Mouse (Mus musculus): ENCODE data around the gene Kcne4. TPM values are rescaled to one million over a fixed set of nuclear protein-coding genes. Genes with fewer than 3 reads are reported as not detected.

Gene Kcne4
- polyA plus RNA-seq, 1 experiment from 2014 or later, result 4.6 TPM

DNA sequence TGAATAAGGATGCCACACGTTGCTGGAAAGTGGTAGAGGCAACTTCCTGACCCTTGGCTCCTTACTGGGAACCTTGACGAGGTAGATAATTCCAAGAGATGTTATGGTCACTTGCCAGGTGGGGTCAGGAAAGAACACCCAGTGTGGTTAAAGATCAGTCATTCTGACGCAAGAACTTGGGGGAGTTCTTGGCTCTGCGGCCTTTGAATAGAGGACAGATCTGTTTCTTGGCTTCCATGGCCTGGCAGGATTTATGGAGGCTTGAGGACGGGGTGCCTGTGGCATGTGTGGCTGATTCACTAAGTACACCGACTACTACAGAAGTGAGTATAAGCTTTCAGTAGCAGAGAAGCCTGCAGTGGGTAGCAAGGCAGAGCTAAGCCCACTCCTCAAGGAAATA is 47.8 kb downstream of the Kcne4 start:
- H3K9me3 ChIP-seq (ENCODE audit: control insufficient read depth, low read length), result no peaks in the 10 kb centered on the region
- no peak overlapping the region for H3K4me3 ChIP-seq (ENCODE audit: low read depth, low read length)
- H3K36me3 ChIP-seq (ENCODE audit: control insufficient read depth, insufficient read depth, low read length), result no peaks in the 10 kb centered on the region
- H3K9ac ChIP-seq (ENCODE audit: low read length), result no peak overlapping the region
- H3K4me1 ChIP-seq (replicated peaks; ENCODE audit: control insufficient read depth, insufficient read depth, low read length), result peaks cover 5% of the 10 kb centered on the region; the same call in 1 of the 2 replicates
- WGBS, result 48% methylated on average over 6 of the region's 6 CpGs
- H3K27me3 ChIP-seq (replicated peaks; ENCODE audit: control insufficient read depth, insufficient read depth, low read length), result no peaks in the 10 kb centered on the region
- no peak for DNase-seq (ENCODE audit: low spot score)
- ATAC-seq (replicated peaks; ENCODE audit: low FRiP score, low TSS enrichment, low read depth), result no peak
- no peak overlapping the region for H3K4me2 ChIP-seq (ENCODE audit: low read length)
- no peak overlapping the region for H3K27ac ChIP-seq (ENCODE audit: low read depth)

DNA sequence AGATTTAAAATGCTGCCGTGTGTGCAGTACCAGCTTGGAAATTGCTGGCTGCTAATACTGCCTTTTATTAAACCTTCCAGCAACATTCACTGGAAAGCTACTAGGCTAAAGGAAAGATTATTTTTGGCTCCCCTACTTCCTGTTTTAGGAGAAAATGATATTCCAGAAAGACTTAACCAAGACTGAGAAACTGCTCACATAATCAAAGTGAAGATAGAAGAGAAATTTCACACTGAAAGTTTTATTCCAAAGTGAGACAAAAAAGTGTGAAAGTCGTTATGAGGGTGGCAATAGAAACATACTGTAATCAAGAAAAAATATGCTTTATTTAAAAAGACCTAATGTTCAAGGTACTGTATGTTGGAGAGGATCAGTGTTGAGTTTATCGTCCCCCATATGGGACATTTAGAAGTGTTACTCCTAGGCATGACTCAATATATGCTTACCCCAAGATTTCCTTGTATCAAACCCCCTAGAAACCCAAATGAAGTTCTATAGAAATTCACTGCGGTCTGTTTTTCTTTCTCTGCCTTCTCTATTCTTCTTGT is 48.3 kb downstream of the Kcne4 start:
- Histone ChIP-seq H3K27me3 (replicated peaks; ENCODE audit: control insufficient read depth, insufficient read depth, low read length) (no peaks in the 10 kb centered on the region), H3K4me1 (replicated peaks; ENCODE audit: control insufficient read depth, insufficient read depth, low read length) (peaks cover 5% of the 10 kb centered on the region; the same call in 1 of the 2 replicates), H3K36me3 (ENCODE audit: control insufficient read depth, insufficient read depth, low read length) (no peaks in the 10 kb centered on the region), H3K4me3 (ENCODE audit: low read depth, low read length) (no peak overlapping the region), H3K9me3 (ENCODE audit: control insufficient read depth, low read length) (no peaks in the 10 kb centered on the region), H3K4me2 (ENCODE audit: low read length) (no peak overlapping the region), H3K9ac (ENCODE audit: low read length) (no peak overlapping the region), H3K27ac (ENCODE audit: low read depth) (no peak overlapping the region)
- WGBS, result 76% methylated on average over 4 of the region's 4 CpGs
- ATAC-seq (replicated peaks; ENCODE audit: low FRiP score, low TSS enrichment, low read depth) (no peak), DNase-seq (ENCODE audit: low spot score) (no peak)

DNA sequence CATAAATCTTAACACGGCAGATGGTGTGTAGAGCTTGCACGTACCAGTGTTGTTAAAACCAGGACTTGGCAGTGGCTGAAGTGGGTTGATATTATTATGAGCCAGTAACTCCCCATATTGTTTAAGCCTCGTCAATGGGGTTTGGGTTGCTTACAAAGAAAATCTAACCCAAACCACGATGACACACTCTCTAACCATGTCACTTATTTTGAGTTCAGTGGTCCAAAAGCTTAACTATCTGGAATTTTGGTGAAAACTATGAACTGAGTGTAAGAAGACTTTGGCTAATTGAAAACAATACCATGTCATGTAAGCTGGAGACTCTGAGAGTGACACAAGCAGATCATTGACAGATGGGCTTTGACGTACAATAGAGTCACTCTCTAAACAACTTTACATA is 49.4 kb downstream of the Kcne4 start:
- no peak overlapping the region for H3K4me3 ChIP-seq (ENCODE audit: low read depth, low read length)
- peaks cover 5% of the 10 kb centered on the region; the same call in 1 of the 2 replicates for H3K4me1 ChIP-seq (replicated peaks; ENCODE audit: control insufficient read depth, insufficient read depth, low read length)
- DNase-seq (ENCODE audit: low spot score) (no peak), ATAC-seq (replicated peaks; ENCODE audit: low FRiP score, low TSS enrichment, low read depth) (no peak)
- H3K9me3 ChIP-seq (ENCODE audit: control insufficient read depth, low read length), result no peaks in the 10 kb centered on the region
- H3K27me3 ChIP-seq (replicated peaks; ENCODE audit: control insufficient read depth, insufficient read depth, low read length), result no peaks in the 10 kb centered on the region
- no peaks in the 10 kb centered on the region for H3K36me3 ChIP-seq (ENCODE audit: control insufficient read depth, insufficient read depth, low read length)
- 82% methylated on average over 5 of the region's 5 CpGs for WGBS
- H3K4me2 ChIP-seq (ENCODE audit: low read length), result no peak overlapping the region
- no peak overlapping the region for H3K27ac ChIP-seq (ENCODE audit: low read depth)
- H3K9ac ChIP-seq (ENCODE audit: low read length), result no peak overlapping the region

DNA sequence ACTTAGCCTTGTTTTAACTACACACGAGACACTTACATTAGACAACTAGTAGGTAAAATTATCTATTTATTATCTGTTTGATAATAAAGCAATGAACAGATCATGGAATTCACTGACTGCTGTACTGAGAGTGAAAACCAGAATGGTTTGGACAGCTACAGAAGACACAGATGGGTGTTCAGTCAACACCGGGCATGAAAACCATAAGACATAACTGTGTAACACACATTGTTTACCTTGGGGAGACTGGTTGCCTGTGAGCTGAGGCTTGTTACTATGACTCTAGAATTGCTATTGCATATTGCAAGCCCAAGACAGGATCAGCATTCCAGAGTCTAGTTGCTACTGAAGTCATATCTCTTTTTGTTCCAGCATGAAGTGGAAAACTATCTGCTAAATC is 49.9 kb downstream of the Kcne4 start:
- no peak overlapping the region for H3K4me3 ChIP-seq (ENCODE audit: low read depth, low read length)
- no peak overlapping the region for H3K27ac ChIP-seq (ENCODE audit: low read depth)

More for the DNA sequence above, 49.9 kb downstream of the Kcne4 start:
- peaks cover 5% of the 10 kb centered on the region; the same call in 1 of the 2 replicates for H3K4me1 ChIP-seq (replicated peaks; ENCODE audit: control insufficient read depth, insufficient read depth, low read length)
- WGBS, result 80% methylated on average over 2 of the region's 2 CpGs
- H3K9me3 ChIP-seq (ENCODE audit: control insufficient read depth, low read length), result no peaks in the 10 kb centered on the region
- no peaks in the 10 kb centered on the region for H3K36me3 ChIP-seq (ENCODE audit: control insufficient read depth, insufficient read depth, low read length)
- no peak for ATAC-seq (replicated peaks; ENCODE audit: low FRiP score, low TSS enrichment, low read depth)
- no peaks in the 10 kb centered on the region for H3K27me3 ChIP-seq (replicated peaks; ENCODE audit: control insufficient read depth, insufficient read depth, low read length)
- no peak overlapping the region for H3K9ac ChIP-seq (ENCODE audit: low read length)
- no peak overlapping the region for H3K4me2 ChIP-seq (ENCODE audit: low read length)
- no peak for DNase-seq (ENCODE audit: low spot score)

Other genes starting within 250 kb of the Kcne4 start
- 87.5 and 96.7 TPM in 2 replicates for gene Acsl3, start 158.9 kb upstream of the Kcne4 start, polyA plus RNA-seq (2014; fragmentation: Nextera tagmentation; extraction: Ambion mirVana)
- gene Utp14b, start 158.7 kb upstream of the Kcne4 start, polyA plus RNA-seq (2014; fragmentation: Nextera tagmentation; extraction: Ambion mirVana), result 4.4 and 5.8 TPM in 2 replicates

Measured in intestine, embryonic 14.5 days (tissue).